Mouse (Mus musculus) bone marrow, adult 2 months (tissue): ENCODE measurements around the gene Cd276.

Source experiments
- CTCF ChIP-seq: fragments of 200-500 bp; IDR thresholded peaks from 2 replicates; pipeline ENCODE4 v1.5.1; 2011; ENCODE audit warnings: low read length, control low read depth; ENCODE audit not compliant: control insufficient read depth, insufficient read depth
- POLR2A ChIP-seq: fragments of 200-500 bp; IDR thresholded peaks from 2 replicates; pipeline ENCODE4 v1.6.1; 2011; ENCODE audit warnings: low read depth, mild to moderate bottlenecking, control low read depth, low read length, borderline replicate concordance; ENCODE audit not compliant: control insufficient read depth

DNA sequence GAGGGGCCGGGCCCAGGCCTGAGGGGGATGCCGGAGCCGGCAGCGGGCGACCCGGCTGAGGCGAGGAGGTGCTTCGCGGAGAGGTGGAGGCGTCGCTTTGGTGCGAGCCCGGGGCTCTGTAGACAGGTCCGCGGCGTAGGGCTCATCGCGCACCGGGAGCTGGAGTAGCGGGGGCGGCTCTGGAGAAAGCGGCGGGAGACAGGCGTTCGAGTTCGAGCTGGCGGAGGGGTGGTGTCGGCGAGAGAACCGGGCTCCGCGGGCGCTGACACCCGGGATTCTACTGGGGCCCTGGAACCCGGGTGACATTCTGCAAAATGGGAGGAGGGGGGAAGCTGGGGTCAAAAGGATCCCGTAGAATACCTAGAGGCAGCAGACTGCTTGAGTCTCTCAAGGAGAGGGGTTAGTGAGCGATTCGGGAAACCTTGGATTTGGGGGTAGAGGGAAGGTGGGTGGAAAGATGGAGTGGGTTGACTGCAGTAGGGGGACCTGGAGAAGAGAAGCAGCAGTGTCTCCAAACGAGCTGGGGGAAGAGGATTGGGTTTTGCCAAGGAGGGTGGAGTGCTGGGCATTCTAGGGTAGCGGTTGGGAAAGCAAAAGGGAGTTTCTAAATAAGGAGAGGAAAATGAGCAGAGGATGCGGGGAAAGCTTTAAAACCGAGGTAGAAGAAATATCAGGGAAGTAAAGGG, 27.5 kb upstream of the Cd276 start:
- TF ChIP-seq CTCF (no peak), POLR2A (no peak)
